Mouse (Mus musculus): ENCODE data around the gene Jun. TPM values are rescaled to one million over a fixed set of nuclear protein-coding genes. Genes with fewer than 3 reads are reported as not detected.

The Jun gene
- total RNA-seq, 2 experiments from 2014 or later: 56.1 to 67.7 TPM

DNA sequence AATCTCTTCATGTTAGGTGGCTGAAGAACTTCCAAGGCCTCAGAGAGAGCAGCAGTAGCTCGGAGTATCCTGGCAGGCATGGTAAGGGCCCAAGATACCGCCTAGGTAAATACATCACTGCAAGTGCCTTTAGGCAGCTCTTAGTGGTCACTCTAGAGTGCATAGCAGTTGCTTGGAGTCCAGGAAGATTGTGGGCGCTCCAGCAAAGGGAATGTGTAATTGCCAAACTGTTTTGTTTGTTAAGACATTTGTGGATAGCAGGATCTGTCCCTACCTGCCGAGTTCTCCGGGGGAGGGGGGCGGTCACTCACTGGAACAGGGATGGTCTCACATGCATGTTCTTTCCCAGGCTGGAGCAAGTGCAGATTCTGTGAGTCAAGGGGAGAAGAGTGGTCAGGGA, 22.3 kb upstream of the Jun start:
- DNase-seq: no peak

GRCm38 (mm10) chr4:95073214-95073750, 21.3 kb upstream of the Jun start:
- DNase-seq: no peak

DNA sequence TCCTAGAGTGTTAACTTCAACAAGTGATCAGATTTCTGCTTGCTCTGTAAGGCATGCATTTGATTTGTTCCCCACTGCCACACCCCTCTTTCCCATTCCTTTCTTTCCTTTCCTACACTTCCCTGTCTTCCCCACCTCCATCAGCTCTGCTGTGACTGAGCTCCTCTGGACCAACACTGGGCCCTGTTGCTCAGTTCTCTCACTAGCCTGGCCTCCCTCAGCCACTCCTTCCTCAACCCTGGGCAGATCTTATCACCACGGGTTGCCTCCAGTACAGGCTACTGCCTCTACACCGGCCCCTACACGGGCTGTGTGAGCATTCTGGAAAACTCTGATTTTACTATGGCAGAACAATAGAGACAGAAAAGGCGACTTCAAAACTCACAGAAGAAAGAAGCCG, 18.4 kb upstream of the Jun start:
- DNase-seq: no peak

GRCm38 (mm10) chr4:95068045-95068948, 16.3 kb upstream of the Jun start:
- DNase-seq: no peak

DNA sequence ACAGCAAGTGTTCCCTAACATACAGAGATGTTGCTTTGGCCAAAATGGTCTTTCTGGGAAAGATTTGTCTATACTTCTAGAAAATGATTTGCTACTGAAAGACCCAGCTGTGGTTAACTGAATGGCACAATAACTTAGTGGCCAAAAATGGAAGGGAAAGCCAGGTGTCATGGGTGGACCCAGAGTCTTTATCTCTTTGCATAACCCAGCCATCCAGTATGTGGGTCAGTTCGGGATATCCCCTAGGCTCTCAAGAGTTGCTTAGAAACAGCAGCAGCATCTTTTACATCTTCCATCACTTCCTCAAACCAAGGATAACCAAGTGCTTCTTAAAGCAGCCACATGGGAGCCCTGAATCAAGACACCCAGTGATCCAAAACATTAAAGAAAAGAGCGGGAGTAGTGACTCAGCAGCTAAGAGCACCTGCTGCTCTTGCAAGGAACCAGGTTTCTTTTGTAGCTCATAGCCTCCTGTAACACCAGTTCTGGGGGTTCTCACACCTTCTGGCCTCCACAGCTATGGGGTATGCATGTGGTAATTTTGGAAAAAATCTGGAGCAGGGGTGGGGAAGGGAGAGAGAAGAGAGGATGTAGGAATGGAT, 11.7 kb upstream of the Jun start:
- no peak for DNase-seq

DNA sequence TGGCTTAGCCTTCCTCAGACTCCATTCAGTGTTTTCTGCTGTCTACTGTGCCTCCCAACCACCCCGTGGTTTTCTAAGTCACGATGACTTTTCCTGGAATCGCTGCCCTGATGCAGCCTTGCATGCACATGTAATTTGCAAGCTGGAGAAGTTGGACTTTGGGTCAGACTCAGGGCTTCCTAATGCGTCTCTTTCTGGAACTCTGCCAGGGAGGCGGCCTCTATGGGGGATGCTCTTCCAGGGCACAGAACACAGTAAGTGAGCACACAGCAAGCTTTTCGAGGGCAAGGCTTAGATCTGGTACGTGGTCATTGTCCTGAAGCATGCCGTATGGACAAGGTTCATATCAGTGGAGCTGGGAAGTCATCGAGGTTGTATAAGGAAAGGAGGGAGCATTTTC, 10.9 kb upstream of the Jun start:
- DNase-seq: no peak

DNA sequence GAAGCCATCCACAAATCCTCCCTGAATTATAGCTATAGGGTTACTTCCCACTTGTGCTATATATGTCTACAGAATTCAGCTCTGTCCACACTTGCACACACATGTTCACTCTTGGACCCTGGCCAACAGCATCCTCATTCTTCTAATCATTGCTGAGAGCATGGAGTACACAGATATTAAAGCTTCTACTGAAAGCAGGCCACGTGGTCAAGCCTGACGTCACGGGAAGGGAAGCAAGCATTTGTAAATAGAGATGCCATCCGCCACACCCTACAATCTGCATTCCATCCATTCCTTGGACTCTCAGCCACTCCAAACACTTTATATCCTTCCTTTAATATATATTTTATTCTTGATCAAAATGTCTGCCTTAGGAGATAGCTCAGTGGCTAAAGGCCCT, 5.2 kb upstream of the Jun start:
- DNase-seq: no peak

DNA sequence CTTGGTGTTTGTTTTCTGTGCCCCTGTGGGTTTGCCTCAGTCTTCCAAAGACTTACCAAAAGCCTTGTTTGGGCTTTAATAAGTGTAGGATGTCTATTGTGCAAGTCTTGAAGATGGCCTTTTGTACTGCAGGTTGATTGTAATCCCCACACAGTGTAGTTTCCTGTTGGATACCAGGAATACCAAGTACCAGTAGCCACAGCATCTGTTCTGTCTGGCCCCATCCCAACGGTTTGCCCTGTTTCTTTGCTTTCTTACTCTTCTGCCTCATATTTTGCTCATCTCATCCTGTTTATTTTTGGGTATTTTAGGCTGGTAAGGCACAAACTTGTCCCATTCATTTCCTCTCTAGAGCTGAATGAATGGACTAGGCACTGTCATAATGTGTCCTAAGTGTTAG, 3.3 kb upstream of the Jun start:
- no peak for DNase-seq

- DNase-seq: no peak
Measured at GRCm38 (mm10) chr4:95054336-95054735, 2.3 kb upstream of the Jun start.

GRCm38 (mm10) chr4:95053791-95054117, 1.7 kb upstream of the Jun start:
- DNase-seq: peak; percentile 84 to 86

DNA sequence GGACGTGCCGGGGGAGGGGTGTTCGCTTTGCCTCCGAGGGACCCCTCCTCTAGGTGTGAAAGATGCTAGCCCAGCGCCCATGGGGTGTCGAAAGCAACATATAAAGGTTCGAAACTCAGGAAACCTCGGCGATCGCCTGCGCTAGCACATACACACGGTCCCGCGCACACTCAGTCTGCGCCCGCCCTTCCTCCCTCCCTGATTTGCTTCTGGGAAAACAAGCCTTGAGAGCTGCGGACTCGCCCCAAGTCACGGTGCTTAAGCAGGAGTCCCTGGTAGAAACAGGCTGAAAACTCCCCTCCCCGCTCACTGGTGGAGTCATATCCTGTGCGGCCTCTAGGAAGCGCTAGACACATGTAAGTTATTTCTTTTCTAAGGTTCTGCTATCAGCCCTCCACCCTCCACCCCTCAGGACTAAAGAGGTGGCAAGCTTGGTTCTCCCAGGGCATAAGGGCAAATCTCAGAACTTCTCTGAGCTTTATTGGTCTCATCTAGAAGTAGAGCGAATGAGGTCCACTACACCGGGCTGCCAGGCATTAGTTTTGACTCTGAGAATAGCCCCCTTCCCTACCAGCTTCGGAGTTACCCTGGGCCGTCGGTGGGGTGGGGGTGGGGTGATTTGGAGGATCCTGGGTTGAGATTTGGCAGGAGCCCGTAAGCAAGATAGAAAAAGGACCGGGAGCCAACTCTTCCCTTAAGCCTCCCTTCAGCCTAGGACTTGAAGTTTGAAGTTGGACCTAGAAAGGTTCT, 1.2 kb upstream of the Jun start:
- peak; percentile 96 to 97 for DNase-seq

DNA sequence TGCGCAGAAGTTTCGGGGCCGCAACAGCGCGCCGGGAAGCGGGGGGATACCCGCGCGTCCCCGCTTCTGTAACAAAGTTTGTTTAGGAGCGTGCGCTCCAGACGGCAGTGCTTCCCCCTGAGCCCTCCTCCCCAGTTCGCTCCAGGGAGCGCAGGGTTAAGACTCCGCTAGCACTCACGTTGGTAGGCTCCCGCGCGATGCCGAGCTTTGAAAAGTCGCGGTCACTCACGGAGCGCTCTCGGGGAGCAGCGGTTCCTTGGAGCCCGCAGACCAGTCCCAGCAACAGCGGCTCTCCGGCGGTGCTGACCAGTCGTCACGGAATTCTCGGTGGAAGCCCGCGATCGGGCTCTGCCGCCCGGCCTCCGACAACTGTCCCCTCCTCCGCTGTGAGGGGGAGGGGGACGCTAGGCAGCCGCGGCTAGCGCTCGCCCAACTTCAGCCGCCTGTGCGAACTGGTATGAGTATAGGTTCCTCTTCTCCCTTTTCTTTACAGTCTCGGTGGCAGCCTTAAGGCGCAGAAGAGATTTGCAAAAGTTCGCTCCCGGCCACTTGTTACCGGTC, 631 bp downstream of the Jun start:
- DNase-seq: peak in 1 of 2 experiments; percentile 73

- peak; percentile 79 to 85 for DNase-seq
Measured at GRCm38 (mm10) chr4:95050518-95051278, 1.3 kb downstream of the Jun start.

GRCm38 (mm10) chr4:95049884-95050517, 2.0 kb downstream of the Jun start:
- peak; percentile 90 to 91 for DNase-seq

- DNase-seq: peak in 1 of 2 experiments; percentile 25
Measured at GRCm38 (mm10) chr4:95049153-95049552, 2.9 kb downstream of the Jun start.

DNA sequence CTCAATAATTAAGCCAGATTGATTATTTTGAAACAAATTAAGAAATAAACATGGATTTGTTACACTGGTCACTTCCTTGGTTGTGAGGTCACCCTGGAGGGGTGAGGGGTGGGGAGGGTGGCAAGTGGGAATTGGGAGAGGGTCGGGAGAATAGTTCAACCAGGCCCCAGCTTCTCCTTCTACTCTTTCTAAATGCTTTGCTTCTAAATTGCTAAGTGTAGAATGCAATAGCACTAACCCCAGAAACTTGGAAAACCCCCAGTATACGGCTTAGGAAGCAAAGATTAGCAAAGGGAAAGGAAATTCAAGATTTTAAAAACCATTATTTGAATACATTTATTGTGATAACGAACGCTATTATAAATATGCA, 3.3 kb downstream of the Jun start:
- DNase-seq: peak in 1 of 2 experiments; percentile 10

DNA sequence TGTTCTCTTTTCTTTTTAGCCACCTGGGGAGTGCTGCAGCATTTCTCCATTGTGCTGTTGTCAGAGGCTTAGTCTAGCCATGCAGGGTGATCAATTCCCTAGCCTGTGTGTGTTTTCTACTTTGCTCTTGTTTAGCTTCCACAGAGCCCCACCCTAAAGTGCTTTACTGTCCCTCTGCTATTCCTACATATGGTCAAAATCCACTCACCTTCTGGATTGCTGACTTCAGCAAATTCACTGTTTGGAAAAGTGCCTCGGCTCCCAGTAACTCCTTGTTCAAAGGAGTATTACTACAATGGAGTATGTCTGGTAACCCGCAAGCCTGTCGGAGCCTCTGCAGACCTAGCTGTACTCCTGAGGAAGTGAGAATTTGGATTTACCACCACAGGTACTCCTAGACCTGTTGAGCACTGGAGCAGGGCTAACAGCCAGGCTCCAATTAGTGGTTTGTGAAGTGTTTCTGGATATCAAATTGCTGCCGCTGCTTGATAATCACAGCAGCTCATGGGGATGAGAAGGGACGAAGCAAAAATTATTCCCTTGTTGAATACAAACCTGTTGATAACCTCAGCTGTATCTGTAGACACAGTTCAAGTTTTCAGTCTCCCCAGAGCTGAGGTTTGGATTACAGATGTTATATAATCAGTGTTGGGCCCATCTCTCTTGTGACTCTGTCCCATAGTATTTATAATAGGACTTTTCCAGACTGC, 3.8 kb downstream of the Jun start:
- DNase-seq: peak in 1 of 2 experiments; percentile 27

GRCm38 (mm10) chr4:95045133-95045532, 6.9 kb downstream of the Jun start:
- no peak for DNase-seq

GRCm38 (mm10) chr4:95044721-95045120, 7.3 kb downstream of the Jun start:
- DNase-seq: no peak

DNA sequence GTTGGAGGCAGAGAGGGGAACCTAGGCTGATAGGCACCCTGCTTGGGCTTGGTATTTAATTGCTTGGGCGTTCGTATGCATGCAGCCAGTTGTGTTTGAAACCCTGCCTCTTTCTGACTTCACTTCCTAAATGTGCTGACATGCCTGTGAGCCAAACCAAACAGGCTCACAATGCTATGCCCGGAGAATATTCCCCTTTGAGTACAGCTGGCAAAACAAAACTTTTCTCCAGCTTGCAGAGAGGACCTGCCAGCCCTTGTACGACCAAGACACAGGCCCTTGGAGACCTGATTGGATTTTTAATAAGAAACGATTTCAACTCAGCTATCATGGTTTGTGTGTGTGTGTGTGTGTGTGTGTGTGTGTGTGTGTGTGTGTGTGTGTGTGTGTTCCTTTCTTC, 14.0 kb downstream of the Jun start:
- DNase-seq: peak; percentile 44 to 63

GRCm38 (mm10) chr4:95031158-95031557, 20.9 kb downstream of the Jun start:
- DNase-seq: no peak

Measured in heart, adult 18-20 months (tissue).